Mouse (Mus musculus): ENCODE results near the gene Tbx19. TPM values are rescaled to one million over a fixed set of nuclear protein-coding genes. Genes with fewer than 3 reads are reported as not detected.
A peak's percentile ranks its signal among the peaks of the same experiment; 100 is the strongest.

The Tbx19 gene
- total RNA-seq, 4 experiments from 2014 or later: not detected

DNA sequence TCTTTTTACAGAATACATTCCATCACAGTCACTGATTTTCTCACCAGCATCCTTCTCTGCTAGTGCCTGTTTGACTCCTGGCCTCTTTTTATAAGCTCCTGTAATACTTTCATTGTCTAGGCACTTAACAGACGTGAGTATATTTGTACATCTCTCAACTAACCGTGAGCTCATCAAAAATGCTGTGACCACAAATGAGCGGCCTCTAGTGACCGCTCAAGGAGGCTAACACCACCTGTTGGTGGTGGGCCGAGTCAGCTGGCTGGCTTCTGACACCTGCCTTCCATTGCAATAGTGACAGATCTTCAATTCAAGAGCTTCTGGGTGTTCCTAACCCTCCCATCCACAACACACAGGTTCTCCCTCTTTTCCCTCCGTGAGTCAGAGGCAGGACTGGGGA lies 22.8 kb upstream of the Tbx19 start:
- DNase-seq: no peak

DNA sequence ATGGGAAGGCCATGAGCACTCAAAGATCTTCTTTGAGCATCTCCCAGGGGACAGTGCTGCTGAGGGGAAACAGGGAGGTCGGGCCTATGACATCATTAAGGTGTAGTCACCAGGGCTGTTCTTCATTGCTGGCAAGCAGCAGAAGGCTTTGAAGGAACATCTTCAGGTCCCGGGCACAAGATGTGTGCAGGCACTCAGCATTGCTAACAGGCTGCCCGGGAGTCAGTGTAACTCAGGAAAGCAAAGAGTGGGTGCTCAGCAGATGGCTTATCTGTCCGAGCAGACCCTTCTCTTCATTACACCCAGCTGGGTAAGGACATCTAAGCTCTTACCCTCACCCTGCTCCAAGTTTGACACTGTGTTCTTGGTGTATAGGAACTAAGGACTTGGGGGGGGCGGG lies 18.7 kb upstream of the Tbx19 start:
- DNase-seq: no peak

DNA sequence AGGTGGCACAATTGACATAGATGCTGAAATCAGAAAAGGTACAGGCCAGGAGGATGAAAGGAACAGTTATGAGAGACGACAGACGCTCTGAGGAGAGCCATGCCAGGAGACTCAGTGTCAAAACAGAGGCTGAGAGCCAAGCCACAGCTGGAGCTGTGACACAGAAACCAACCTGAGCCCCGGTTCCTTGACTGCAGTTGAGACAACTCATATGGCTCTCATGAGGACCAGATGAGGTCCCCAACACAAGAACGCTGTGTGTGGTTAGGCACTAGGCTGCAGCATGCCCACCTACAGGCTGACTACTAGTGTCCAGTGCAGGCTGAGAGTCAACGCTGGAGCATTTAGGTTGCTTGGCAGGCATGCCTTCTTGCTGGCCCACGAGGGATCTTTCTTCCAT lies 17.5 kb upstream of the Tbx19 start:
- DNase-seq: no peak

DNA sequence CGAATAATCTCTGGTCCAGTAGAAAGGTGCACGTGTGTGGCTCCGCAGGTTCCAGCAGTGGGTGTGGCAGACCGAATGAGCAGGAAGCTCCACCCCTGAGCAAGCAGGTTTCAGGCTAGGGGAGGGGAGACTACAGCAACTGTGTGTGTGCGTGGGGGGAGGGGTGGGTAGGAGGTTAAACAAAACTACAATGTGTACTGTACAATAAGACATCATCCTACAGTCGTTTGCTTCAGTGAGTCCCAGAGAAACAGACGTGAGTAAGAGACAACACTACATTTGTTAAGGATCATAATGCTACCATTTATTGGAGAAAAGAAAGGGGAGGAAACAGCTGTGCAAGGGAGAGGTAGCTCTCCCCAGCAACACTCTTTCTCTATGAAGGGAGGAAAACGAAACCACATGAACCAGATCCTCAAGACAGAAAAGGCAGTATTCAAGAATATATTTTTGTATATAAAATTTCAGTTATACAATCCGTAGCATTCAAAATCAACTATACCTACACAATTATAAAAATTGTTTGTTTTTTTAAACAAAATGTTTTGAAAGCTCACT lies 13.6 kb upstream of the Tbx19 start:
- no peak for DNase-seq

DNA sequence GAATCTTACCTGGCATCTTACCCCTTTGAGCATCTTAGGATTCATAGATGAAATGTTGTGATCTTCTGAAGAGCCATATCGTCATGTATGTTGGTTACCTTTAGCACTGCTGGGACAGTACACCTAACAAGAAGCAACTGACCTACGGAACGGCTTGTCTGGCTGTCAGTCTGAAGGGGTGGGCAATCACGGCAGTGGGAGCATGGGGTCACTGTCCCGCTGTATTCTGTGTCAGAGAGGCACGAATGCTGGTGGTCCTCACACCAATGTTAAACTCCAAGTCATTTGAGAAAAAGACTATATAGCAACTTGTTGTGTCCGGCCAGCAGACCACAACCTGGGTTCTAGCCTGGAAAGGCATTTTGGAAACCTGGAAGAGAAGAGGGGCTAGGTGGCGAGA lies 10.7 kb upstream of the Tbx19 start:
- no peak for DNase-seq

DNA sequence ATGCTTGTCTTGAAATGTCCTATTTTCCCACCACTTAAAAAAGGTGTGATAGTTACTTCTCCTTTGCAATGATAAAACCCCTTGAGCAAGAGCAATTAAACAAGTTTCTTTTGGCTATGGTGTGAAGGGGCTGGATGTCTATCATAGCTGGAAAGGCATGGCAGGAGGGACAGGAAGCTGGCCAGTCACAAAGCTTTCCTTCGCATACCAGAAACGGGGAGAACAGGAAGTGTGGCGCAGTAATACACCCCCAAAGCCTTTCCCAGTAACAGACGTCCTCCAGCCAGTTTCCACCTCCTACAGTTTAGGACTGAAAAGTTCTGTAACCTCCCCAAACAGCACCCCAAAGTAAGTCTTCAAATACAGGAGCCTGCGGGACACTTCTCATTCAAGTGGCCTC lies 9.6 kb upstream of the Tbx19 start:
- no peak for DNase-seq

DNA sequence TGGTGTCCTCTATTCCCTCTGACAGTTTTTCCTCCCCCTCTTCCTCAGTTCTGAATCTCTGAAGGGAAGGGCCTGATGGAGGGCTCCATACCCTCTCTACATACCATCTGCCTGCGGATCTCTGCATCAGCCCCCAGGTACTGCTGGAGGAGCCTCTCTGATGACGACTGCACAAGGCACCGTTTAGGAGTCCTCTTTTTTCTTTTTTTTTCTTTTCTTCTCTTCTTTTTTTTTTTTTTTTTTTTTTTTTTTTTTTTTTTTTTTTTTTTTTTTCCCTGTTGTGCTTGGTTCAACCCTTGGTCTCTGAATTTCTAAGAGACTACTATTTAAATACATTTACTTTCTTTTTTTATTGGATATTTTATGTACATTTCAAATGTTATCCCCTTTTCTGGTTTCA lies 8.9 kb upstream of the Tbx19 start:
- DNase-seq: no peak

DNA sequence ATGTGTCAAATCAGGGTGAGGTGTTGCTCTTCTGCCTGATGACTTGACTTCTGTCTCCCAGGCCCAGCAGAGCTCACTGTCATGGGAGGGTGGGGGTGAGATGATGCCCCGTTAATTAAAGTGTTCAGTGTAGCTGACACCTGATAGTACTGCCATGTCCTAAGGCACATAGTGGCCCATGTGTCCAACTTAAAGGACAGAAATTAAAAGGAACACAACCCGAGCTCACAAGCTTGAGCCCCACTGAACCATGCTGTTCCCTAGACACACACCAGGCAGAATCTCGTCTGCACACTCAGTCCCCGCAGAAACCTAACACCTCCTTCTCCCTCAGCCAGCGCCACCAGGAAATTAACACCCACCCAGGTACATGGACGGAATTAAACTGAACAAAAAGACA lies 4.3 kb upstream of the Tbx19 start:
- no peak for DNase-seq

DNA sequence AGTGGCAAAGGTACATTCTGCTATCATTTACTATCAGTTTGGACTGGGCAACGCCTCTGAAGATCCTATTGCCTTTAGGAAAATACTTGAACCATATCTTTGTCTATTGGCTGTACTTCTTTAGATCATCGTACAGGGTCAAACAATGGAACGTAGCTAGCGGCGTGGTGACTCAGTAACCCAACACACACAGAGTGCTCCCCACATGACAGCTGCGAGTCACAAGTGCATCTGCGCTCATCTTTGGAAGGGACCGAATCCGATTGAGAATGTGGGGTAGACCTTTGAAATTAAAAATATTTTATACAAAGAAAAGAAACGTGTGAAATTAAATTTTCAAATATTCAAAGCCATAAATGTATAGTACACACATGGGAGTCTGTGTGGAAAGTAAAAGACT lies 1.7 kb downstream of the Tbx19 start:
- DNase-seq: no peak

DNA sequence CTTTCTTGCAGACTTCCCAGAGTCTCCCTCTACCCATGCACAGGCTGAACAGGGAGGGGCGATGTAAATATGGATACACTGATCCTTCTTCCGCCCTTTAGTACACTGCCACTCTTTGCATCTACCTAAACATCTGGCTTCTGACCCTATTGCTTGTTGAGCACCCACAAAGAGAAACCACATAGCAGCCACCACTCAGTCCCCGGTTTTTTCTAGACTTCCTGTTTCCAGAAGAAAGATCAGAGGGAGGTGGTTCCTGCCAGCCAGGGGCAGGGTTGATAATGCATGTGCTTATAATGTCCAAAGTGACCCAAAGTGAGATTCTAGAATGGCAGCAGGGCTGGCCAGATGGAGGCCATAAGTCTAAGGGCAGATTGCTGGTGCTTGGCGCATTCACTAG lies 6.4 kb downstream of the Tbx19 start:
- no peak for DNase-seq

DNA sequence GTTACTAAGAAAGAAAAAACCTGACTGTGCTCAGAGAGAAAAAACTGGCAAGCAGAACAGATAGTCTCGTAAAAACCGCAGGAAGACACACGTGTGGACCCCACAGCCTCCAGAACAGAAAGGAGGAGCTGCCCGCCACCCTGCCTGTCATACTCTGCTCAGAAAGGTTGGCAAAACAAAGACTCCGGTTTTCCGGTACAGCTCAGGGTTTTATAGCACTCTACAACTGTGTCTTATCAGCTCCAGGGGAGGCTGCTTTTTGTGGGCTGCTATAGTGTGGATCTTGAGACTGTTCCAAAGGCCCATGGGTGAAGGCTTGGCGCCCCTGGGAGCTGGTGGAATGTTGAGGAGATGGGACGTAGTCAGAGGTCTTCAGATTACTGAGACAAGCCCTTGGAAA lies 9.4 kb downstream of the Tbx19 start:
- no peak for DNase-seq

DNA sequence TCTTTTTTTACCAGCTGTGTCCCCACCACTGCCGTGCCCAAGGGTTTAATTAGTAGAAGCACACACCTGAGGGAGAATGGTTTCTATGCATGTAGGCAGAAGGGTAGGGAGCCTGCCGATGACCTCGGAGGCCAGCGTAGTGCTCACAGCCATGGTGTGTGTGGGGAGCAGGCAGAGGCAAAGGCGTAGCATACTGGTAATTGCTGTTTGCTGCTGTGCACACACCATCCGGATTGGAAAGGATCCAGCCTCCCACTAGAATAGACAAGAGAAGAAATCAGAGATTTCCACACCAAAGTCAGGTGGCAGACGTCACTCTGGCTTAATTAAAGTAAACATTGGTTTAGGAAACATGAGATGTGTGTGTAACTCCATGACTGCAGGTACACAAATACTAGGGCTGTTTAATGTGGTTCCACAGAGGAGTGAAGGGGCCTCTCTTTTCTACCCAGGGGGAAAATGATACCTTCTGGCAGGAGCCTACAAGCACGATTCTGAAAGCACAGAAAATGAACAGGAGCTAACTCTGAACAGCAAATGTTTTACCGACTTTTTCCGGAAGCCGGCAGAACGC lies 18.1 kb downstream of the Tbx19 start:
- no peak for DNase-seq

DNA sequence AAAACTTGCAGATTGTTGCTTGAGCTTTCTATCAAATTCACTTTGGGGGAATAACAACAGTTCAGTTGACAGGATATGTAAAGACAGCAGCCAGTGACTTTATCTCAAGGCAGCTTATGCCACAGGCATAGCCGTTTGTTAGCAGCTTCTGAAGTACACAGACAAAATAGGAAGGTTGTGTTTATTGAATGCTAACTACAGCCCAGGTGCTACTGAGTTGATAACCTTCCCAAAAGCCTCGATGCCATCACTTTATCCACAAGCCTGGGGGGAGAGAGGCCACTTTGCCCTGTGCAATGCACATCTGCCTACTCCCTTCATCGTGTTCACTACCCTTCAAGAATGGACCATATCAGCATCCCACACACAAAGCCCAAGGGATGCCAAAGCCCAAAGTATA lies 20.3 kb downstream of the Tbx19 start:
- DNase-seq: no peak

DNA sequence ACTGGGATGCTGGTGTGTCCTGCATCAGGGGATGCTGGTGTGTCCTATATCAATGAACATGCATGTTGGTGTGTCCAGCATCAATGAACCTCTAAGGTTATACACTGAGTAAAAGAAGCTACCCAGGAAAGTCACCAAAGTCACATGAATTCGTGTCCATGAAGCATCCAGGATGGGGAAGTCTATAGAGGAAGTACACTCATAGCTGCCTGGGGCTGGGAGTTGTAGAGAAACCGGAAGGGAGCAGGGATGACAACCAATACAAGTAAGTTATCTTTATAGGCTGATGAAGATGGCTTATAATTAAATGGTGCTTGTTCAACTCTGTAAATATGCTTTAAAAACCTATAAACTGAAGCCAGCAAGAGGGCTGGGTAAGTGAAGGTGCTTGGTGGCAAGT lies 26.7 kb downstream of the Tbx19 start:
- no peak for DNase-seq

DNA sequence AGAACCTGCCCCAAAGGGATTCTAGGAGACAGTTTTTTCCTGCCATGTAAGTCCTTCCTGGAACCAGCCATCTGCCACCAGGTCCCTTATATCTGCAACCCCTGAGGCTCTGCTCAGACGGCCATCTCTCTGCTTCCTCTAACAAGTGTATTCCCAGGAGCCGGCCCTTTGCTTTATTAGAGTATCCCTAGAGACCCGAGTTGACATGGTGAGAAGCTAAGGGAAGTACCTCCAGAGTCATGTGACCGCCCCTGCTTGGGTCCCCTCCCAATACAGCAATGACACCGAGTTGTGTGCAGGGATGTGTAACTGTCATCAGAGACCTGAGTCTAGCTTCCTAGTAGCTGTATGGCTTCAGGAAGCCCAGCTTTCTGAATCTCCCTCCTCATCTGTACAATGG lies 27.3 kb downstream of the Tbx19 start:
- DNase-seq: no peak

DNA sequence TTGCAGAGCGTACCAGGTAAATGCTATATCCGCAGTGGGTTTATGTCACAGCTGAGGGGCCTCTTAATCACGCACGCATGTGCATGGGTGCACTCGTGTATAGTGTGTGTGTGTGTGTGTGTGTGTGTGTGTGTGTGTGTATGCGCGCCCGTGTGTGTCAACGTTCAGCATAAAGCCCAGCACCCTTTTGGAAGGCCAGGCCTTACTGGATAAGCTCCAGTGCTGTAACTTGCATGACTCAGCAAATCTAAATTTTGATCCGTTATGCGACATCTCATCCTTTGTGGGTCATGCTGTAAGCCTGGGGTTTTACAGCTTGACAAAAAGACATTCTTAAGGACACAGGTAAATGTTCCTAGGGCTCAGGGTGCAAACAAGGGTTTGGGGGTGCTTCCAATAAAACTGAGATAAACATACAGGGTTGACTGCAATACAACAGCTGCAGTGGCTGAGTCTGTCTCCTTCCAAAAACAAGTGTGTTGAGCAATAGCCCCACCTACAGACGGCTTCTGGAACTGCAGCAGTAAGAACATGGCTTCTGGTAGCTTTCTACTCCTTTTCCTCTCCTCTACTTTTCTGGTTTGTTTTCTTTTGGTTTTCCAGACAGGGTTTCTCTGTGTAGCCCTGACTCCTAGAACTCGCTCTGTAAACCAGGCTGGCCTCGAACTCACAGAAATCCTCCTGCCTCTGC lies 28.2 kb downstream of the Tbx19 start:
- DNase-seq: peak; percentile 56

DNA sequence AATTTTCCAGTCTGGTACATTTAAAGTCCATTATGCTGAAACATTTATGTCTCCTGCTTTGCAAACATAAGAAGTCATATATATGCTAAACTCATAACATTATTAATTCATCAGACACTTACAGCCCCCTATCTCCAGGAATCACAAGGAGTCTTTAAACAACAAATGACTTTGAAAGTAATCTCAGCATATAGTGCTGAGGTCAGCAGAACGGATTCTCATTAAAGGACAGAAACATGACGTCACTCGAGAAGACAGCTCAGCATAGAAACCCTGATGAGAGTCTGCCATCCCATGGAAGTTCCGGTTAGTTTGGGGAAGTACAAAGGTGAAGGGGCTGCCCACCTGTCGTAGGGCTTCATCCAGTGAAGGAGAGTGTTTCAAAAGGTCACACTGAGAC lies 31.0 kb downstream of the Tbx19 start:
- no peak for DNase-seq

DNA sequence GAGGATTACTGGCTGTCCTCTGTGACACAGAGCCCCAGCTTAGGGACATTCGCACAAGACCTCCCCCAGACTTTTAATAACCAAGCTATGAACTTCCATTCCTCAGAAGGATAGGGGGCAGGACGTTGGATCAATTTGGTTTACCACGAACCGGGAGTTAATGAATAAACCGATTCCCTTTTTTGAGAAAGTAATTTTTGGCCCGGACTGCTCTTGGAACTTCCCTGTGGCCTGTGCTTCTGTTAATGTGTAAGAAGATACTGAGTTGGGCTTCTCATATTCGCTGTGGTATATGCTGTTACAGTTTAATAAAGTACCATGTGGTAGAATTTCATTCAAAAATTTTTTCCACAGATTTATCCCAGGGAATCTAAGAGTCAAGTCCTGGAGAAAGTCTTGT lies 39.5 kb downstream of the Tbx19 start:
- no peak for DNase-seq

DNA sequence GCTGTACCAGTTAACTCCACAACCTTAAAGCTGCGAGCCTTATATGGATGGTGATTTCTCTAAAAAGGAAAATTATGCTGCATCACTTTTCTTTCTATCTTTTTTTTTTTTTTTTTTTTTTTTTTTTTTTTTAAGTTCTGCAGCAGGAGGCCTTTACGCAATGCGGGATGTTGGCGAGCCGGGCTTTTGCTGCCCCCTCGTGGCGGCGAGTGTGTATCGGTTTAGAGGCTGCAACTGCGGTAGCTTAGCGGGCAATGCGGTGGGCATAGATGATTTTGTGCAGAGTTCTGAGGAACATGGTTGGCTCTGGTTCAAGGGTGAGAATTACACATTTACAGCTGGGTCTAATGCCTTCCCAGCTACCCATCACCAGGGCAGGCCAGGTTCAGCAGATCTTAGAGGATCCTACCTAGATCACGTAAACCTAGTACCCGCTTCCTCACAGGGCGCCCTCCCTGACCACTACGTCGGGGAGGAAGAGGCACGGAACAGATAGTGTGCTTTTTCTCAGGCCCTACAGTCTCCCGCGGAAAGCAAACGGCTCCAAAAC lies 40.1 kb downstream of the Tbx19 start:
- DNase-seq: peak; percentile 61

DNA sequence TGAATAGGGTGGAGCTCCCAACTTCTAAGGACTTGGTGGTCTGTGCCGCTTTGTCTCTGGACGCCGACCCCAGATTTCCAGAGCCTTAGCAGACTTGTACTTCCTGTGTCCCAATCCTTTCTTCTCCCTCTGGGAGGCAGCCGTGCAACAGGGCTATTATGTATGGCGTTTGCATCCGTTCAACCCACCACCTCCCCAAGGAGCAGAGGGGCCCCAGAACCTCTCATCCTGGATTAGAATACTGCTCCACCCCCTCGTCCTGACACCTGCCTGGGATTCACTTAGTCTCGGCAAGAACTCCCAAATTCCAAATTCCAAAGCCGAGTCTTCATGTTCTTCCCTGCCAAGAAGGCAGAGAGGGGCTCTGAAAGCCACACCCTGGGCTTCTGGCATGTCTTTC lies 40.8 kb downstream of the Tbx19 start:
- DNase-seq: no peak

DNA sequence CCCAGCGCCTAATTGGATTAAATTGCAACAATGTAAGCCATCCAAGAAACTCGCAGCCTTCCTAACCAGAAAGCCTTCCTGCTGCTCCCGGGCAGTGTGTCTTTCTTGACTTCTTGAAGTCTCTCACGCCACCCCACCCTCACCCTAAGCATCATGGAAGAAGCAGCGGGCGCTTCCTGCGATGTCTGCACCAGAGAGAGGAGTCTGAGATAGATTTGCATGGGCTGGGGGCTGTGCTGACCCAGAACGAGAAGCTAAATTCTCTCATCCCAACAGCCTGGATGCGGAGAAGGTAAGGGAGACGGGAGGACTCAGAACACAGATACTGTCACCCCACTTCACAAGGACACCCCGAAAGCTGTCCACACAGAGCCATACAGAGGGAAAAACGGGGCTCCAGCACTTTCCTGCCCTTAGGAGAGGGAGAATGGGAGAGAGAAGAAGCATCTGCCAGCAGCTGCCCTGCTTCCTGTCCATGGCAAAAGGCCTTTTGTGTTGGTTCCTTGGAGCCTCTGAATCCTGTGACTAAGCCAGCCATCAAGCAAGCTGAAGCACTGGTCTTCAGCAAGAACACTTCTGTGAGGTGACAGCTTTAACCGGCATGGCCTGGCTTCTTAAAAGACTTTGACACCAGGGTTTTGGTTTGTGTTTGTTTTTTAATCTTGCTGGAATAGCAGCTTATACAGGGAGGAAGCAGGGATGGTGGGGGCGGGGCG lies 41.4 kb downstream of the Tbx19 start:
- no peak for DNase-seq

DNA sequence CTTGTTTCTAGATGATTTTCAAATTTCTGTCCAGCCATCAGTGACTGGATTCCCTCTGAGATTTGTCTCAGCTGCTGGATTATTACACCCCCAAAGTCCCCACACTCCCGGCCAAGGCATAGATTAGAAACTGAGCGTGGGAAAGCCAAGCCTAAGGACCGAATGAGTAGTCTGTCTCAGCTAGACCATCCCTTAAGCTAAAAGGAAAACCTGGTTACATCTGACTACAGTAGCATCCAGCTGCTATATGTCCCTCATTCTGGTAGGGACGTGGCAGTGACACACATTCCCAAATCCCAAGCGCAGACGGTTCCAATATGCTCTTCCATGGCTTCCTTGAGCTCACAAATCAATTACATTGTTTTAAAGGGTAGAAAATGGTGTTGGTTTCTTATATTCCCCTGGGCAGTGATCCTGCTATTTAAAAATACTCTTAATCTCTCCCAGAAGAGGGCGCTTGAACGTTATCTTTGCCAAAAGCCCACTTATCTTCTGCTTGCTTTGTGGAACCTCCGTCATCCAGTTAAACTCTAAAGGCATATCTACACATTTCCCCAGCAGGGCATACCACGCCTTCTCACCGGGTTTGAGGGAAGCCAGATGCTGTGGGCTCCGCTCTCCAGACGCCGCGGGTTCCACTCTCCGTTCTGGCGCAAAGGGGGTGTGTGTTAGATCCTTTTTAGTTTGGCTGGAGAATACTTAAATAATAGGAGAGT lies 46.0 kb downstream of the Tbx19 start:
- DNase-seq: no peak

DNA sequence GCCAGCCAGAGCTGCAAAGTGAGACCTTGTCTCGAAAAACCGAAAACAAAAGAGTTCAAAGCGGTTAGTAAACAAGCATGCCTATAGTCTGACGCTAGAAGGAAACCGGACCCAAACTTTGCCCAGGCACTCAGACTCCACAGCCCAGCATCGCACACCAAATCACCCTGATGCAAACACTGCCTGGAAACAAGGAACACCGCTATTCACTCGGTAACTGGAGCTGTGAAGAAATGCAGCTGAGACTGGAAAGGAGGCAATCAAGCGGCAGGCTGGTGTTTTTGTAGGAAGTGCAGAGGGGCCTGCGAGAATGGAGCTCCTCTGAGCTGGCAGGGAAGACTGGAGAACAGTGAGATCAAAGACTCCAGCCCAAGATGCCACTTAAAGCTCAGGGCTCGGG lies 46.9 kb downstream of the Tbx19 start:
- DNase-seq: no peak

Data from adrenal gland, adult 8-10 months (tissue).